Mouse (Mus musculus): ENCODE measurements around the gene Pjvk. TPM values are rescaled to one million over a fixed set of nuclear protein-coding genes. Genes with fewer than 3 reads are reported as not detected.

Gene Pjvk
- polyA plus RNA-seq, 1 experiment from 2014 or later, result 0.31 TPM

DNA sequence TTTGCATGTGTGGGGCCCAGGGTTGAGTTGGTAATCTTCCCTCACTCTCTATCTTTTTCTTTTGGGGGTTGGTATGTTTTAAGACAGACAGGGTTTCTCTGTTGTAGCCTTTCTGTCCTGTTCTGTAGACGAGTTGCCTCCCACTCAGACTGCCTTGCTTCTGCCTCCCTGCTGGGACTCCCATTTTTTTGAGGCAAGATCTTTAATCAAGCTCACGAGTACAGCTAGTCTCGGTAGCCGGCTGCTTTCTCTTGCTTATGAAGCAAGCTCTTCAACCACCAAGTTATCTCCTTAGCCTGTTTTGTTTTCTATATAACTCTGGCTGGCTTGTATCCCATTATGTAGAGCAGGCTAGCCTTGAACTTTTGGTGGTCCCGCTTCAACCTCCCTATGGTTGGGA lies 45.5 kb downstream of the Pjvk start:
- ATAC-seq, result no peak
- TF ChIP-seq CTCF (IDR thresholded peaks at IDR 0.05; ENCODE audit: low read depth), result no peak
- Histone ChIP-seq H3K36me3 (ENCODE audit: control insufficient read depth, insufficient read depth) (peaks cover 70% of the 10 kb centered on the region), H3K27ac (ENCODE audit: low read depth, low read length) (no peak overlapping the region), H3K4me3 (ENCODE audit: low read depth, low read length) (no peak overlapping the region), H3K9ac (ENCODE audit: low read depth, low read length) (no peak overlapping the region), H3K4me1 (replicated peaks; ENCODE audit: control insufficient read depth, insufficient read depth, low read length) (no peaks in the 10 kb centered on the region), H3K27me3 (replicated peaks; ENCODE audit: control insufficient read depth, insufficient read depth, low read length) (no peaks in the 10 kb centered on the region), H3K9me3 (ENCODE audit: control insufficient read depth) (no peaks in the 10 kb centered on the region), H3K4me2 (replicated peaks; ENCODE audit: low read depth) (no peak overlapping the region)
- WGBS, result 82% methylated on average over 5 of the region's 5 CpGs

DNA sequence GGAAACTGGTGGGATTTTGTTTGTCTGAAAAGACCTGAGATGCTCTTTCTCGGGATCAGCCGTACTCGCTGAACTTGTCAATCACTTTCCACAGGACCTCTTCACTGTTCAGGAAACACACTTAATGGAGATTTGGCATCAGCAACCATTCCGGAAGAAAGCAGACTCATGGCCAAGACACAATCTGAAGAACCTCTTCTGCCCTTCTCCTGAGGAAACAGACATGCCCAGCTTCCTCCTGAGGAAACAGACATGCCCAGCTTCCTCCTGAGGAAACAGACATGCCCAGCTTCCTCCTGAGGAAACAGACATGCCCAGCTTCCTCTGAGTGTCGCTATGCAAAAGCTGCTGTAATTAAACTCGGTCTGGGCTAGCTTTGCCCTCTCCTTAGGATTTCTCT lies 47.0 kb downstream of the Pjvk start:
- Histone ChIP-seq H3K4me2 (replicated peaks; ENCODE audit: low read depth) (no peak overlapping the region), H3K9me3 (ENCODE audit: control insufficient read depth) (no peaks in the 10 kb centered on the region), H3K4me1 (replicated peaks; ENCODE audit: control insufficient read depth, insufficient read depth, low read length) (no peaks in the 10 kb centered on the region), H3K9ac (ENCODE audit: low read depth, low read length) (no peak overlapping the region), H3K27me3 (replicated peaks; ENCODE audit: control insufficient read depth, insufficient read depth, low read length) (no peaks in the 10 kb centered on the region), H3K36me3 (ENCODE audit: control insufficient read depth, insufficient read depth) (peaks cover 67% of the 10 kb centered on the region), H3K27ac (ENCODE audit: low read depth, low read length) (no peak overlapping the region), H3K4me3 (ENCODE audit: low read depth, low read length) (no peak overlapping the region)
- TF ChIP-seq CTCF (IDR thresholded peaks at IDR 0.05; ENCODE audit: low read depth), result no peak
- WGBS, result 73% methylated on average over 6 of the region's 6 CpGs
- no peak for ATAC-seq

DNA sequence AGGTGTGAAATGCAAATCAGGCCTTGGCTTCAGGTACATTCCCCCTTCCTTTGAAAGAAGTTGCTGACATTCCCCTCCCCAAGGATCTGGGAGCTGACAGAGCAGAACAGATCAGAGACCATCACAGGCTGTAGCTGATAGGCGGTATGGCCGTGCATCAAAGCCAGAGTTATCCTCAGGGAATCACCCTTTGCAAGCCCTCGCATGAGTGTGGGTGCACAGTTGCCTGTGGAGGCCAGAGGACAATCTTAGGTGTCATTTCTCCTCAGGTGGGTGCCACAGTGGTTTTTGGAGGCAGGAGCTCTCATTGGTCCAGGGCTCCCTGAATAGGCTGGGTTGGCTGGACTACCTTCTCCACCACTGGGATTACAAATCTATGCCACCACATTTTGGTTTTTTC lies 53.9 kb downstream of the Pjvk start:
- Histone ChIP-seq H3K36me3 (ENCODE audit: control insufficient read depth, insufficient read depth) (peaks cover 5% of the 10 kb centered on the region; the same call in 1 of the 2 replicates), H3K9me3 (ENCODE audit: control insufficient read depth) (no peaks in the 10 kb centered on the region), H3K27me3 (replicated peaks; ENCODE audit: control insufficient read depth, insufficient read depth, low read length) (no peaks in the 10 kb centered on the region), H3K4me1 (replicated peaks; ENCODE audit: control insufficient read depth, insufficient read depth, low read length) (no peaks in the 10 kb centered on the region), H3K27ac (ENCODE audit: low read depth, low read length) (no peak overlapping the region), H3K9ac (ENCODE audit: low read depth, low read length) (no peak overlapping the region), H3K4me3 (ENCODE audit: low read depth, low read length) (no peak overlapping the region), H3K4me2 (replicated peaks; ENCODE audit: low read depth) (no peak overlapping the region)
- no peak for ATAC-seq
- 81% methylated on average over 3 of the region's 3 CpGs for WGBS
- TF ChIP-seq CTCF (IDR thresholded peaks at IDR 0.05; ENCODE audit: low read depth), result no peak

DNA sequence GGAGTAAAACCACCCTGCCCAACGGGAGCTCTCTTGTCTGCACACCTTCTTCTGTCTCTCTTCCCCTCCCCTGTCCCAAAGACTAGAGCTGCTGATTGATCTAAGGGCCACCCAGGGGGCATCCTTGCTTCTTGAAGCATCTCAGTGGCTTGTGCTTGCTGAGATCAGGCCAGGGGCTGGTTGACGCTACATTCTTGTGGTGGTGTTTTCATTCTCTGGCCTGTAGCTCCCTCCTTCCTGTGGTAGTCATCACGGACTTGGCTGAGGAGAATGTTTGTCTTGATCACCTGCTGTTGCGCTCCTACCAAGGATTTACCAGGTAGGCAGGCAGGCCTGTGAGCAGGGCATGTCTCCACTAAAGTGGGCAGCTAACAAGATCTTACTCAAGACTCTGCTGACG lies 54.5 kb downstream of the Pjvk start:
- Histone ChIP-seq H3K9me3 (ENCODE audit: control insufficient read depth) (no peaks in the 10 kb centered on the region), H3K27me3 (replicated peaks; ENCODE audit: control insufficient read depth, insufficient read depth, low read length) (no peaks in the 10 kb centered on the region), H3K36me3 (ENCODE audit: control insufficient read depth, insufficient read depth) (no peaks in the 10 kb centered on the region), H3K9ac (ENCODE audit: low read depth, low read length) (no peak overlapping the region), H3K4me1 (replicated peaks; ENCODE audit: control insufficient read depth, insufficient read depth, low read length) (no peaks in the 10 kb centered on the region), H3K4me3 (ENCODE audit: low read depth, low read length) (no peak overlapping the region), H3K4me2 (replicated peaks; ENCODE audit: low read depth) (no peak overlapping the region), H3K27ac (ENCODE audit: low read depth, low read length) (no peak overlapping the region)
- no peak for TF ChIP-seq CTCF (IDR thresholded peaks at IDR 0.05; ENCODE audit: low read depth)
- ATAC-seq, result no peak
- WGBS, result 82% methylated on average over 5 of the region's 5 CpGs

DNA sequence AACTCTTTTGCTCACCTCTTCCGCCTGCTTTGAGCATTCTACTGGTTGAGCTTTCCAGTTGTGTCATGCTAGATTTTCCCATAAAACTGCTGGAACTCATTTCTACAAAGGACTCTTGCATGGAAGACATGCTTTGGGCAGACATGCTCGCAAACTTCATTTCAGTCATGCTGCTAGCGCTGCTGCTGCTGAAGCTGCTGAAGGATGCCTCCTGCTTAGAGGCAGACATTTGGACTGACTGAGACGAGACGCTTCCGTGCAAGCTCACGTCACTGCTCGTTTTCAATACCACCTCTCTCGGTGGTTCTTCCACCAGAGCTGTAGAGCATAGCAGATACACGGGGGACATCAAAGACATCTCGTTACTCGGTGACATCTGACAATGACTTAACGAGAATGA lies 57.4 kb downstream of the Pjvk start:
- no peak overlapping the region for H3K27ac ChIP-seq (ENCODE audit: low read depth, low read length)
- H3K9ac ChIP-seq (ENCODE audit: low read depth, low read length), result no peak overlapping the region
- H3K36me3 ChIP-seq (ENCODE audit: control insufficient read depth, insufficient read depth), result no peaks in the 10 kb centered on the region
- H3K27me3 ChIP-seq (replicated peaks; ENCODE audit: control insufficient read depth, insufficient read depth, low read length), result no peaks in the 10 kb centered on the region
- H3K4me1 ChIP-seq (replicated peaks; ENCODE audit: control insufficient read depth, insufficient read depth, low read length), result no peaks in the 10 kb centered on the region
- H3K4me3 ChIP-seq (ENCODE audit: low read depth, low read length), result no peak overlapping the region
- TF ChIP-seq CTCF (IDR thresholded peaks at IDR 0.05; ENCODE audit: low read depth), result no peak
- WGBS, result 90% methylated on average over 13 of the region's 13 CpGs
- ATAC-seq, result no peak
- H3K9me3 ChIP-seq (ENCODE audit: control insufficient read depth), result 0 out of 2 replicates have a peak, but pooled peaks cover 2% of the 10 kb centered on the region
- H3K4me2 ChIP-seq (replicated peaks; ENCODE audit: low read depth), result no peak overlapping the region

Other genes starting within 250 kb of the Pjvk start
- 30.8 and 34.1 TPM in 2 replicates for gene Osbpl6, start 242.0 kb upstream of the Pjvk start, polyA plus RNA-seq (2015; fragmentation: Nextera tagmentation; extraction: Ambion mirVana)
- gene Prkra, start 461 bp upstream of the Pjvk start, polyA plus RNA-seq (2015; fragmentation: Nextera tagmentation; extraction: Ambion mirVana), result 20.0 and 20.3 TPM in 2 replicates
- gene Fkbp7, start 24.6 kb downstream of the Pjvk start, polyA plus RNA-seq (2015; fragmentation: Nextera tagmentation; extraction: Ambion mirVana), result 30.0 and 30.8 TPM in 2 replicates
- 8.3 and 8.5 TPM in 2 replicates for gene Plekha3, start 26.8 kb downstream of the Pjvk start, polyA plus RNA-seq (2015; fragmentation: Nextera tagmentation; extraction: Ambion mirVana)

Measured in intestine, postnatal 0 days (tissue).